Mouse (Mus musculus): ENCODE measurements around the gene Gm20825.
"Not testable (repeated sequence)": the region's sequence is repeated elsewhere in the genome, so short reads cannot be mapped to it uniquely, and the experiment has no call there.

Gm20825 gene

DNA sequence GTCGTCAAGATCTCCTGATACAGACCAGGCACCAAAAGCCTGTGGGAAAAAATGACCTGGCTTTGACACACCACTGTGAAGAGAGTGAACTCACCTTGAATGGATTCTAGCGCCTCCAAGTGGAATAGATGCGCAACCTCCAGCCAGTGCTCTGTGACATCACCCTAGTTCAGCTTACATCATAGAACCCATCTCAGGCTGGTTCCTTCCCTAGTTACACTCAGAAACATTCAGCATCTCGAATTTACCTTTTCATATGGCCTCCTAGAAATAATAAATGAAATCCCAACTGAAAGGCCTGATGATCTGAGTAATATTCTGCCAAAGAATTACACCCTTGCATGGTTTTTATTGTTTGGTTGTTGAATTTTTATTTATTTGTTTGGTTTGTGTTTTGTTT is at the start of gene Gm20825:
Gene Gm20825, minus strand, starts transcription at position 101 of the 400 bp plus-strand sequence.
- DNase-seq (ENCODE audit: low spot score): not testable (repeated sequence)

All from retina, embryonic 14.5 days (tissue).